Mouse (Mus musculus) mouse embryonic stem cell (cell line): Measurements from ENCODE around the gene Gm3149.
"Not testable (repeated sequence)": the region's sequence is repeated elsewhere in the genome, so short reads cannot be mapped to it uniquely, and the experiment has no call there.

Experiments
- in situ Hi-C, 2 experiments: fragments of 300-500 bp; cut with MboI; formaldehyde crosslinking; loops; 1 replicate in 1 of 2; 3 replicates in 1 of 2; pipeline ENCODE4 v1.14.3; 2019 to 2020; ENCODE audit warnings: low sequenced_read_pairs in 2 of 2, low pct_unique_long_range_greater_than_20kb in 1 of 2, mixed read lengths in 1 of 2; ENCODE audit not compliant: unreplicated experiment in 1 of 2

The Gm3149 gene

GRCm38 (mm10) chr14:4316983-4317382 lies at the start of gene Gm3149:
Gm3149 (plus strand) TSS chr14:4317283.
- in situ Hi-C loops: not testable (repeated sequence)

GRCm38 (mm10) chr14:4269238-4269950 lies 47.7 kb upstream of the Gm3149 start:
- in situ Hi-C loops: not testable (repeated sequence)

- in situ Hi-C loops: not testable (repeated sequence)
Measured at GRCm38 (mm10) chr14:4279828-4280227, 37.3 kb upstream of the Gm3149 start.

GRCm38 (mm10) chr14:4334476-4335080 lies 17.5 kb downstream of the Gm3149 start, which contains the start of gene 2610042L04Rik:
2610042L04Rik (plus strand) TSS chr14:4334763.
- in situ Hi-C loops: not testable (repeated sequence)

GRCm38 (mm10) chr14:4335506-4335905 lies 18.4 kb downstream of the Gm3149 start:
- in situ Hi-C loops: not testable (repeated sequence)

GRCm38 (mm10) chr14:4368991-4369390 lies 51.9 kb downstream of the Gm3149 start:
- in situ Hi-C loops: not testable (repeated sequence)

GRCm38 (mm10) chr14:4369691-4370090 lies 52.6 kb downstream of the Gm3149 start:
- in situ Hi-C loops: not testable (repeated sequence)
